12 mouse cellular contexts compared by ENCODE assay signal in the genomic region with DNA sequence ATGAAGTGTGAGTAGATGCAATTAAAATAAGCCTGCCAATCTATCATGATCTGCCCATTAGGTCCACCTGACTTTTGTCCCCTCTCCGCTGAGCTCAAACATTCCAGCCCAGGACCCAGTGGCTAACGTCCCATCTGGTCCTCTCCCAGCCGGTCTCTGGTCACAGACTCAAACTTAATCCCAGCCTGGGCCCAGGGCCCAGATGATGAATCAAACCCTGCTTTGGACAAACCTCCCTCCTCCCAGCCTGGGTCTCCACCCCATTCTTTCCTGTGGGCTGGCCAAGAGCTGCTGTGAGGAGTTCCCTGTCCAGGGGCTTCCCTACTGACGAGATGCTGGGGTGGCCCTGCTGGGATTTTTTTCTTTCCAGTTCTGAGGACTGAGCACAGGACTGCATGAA. TPM values are rescaled to one million over a fixed set of nuclear protein-coding genes. Genes with fewer than 3 reads are reported as not detected.
A peak's percentile ranks its signal among the peaks of the same experiment; 100 is the strongest.
DNase-seq lines count a peak whose midpoint lies in the region; ATAC-seq and TF ChIP-seq lines count a peak whose summit lies in the region.
"Had no signal": no experiment of that assay in that cellular context is flagged by ENCODE, and none has a peak within 500 bp of the region (broad histone marks: within the 10 kb centered on the region; RNA-seq: fewer than 3 reads in every experiment).

No protein-coding gene starts in this region.

- no peaks in the 10 kb centered on the region for H3K27me3 ChIP-seq in heart, adult 2 months (ENCODE audit: control insufficient read depth, insufficient read depth, low read length)
- H3K27me3 ChIP-seq in heart, embryonic 12.5 days (replicated peaks), result peaks cover 13% of the 10 kb centered on the region
- peaks cover 44% of the 10 kb centered on the region for H3K27me3 ChIP-seq in E14TG2a.4 (ENCODE audit: insufficient read depth, low read length)
- H3K27me3 ChIP-seq: heart, embryonic 13.5 days had no signal

- TF ChIP-seq EP300 in heart, adult 2 months (IDR thresholded peaks at IDR 0.05; ENCODE audit: insufficient read depth, low read depth, low read length), result no peak

- H3K27ac ChIP-seq in heart, adult 2 months, result no peak overlapping the region
- H3K27ac ChIP-seq in heart, embryonic 12.5 days (ENCODE audit: poor library complexity, severe bottlenecking), result no peak overlapping the region
- H3K27ac ChIP-seq: heart, embryonic 13.5 days; liver, embryonic 15.5 days had no signal

- ATAC-seq in heart, embryonic 12.5 days (ENCODE audit: insufficient number of reproducible peaks, low FRiP score), result no peak

- H3K36me3 ChIP-seq in heart, adult 2 months (ENCODE audit: control insufficient read depth, insufficient read depth, low read length), result no peaks in the 10 kb centered on the region
- no peaks in the 10 kb centered on the region for H3K36me3 ChIP-seq in heart, embryonic 12.5 days
- H3K36me3 ChIP-seq in E14TG2a.4 (ENCODE audit: insufficient read depth, low read length), result no peaks in the 10 kb centered on the region
- H3K36me3 ChIP-seq: heart, embryonic 13.5 days; liver, embryonic 15.5 days had no signal

- H3K9me3 ChIP-seq in heart, embryonic 12.5 days (replicated peaks), result no peaks in the 10 kb centered on the region
- H3K9me3 ChIP-seq in E14TG2a.4 (ENCODE audit: low read length), result no peaks in the 10 kb centered on the region
- H3K9me3 ChIP-seq: heart, embryonic 13.5 days; liver, embryonic 15.5 days had no signal

- TF ChIP-seq POLR2A in heart, adult 2 months (IDR thresholded peaks at IDR 0.05; ENCODE audit: insufficient read depth, low read depth, low read length), result no peak

- peaks cover 5% of the 10 kb centered on the region for H3K4me1 ChIP-seq in heart, adult 2 months (ENCODE audit: control insufficient read depth, insufficient read depth, low read length)
- H3K4me1 ChIP-seq in heart, embryonic 12.5 days (replicated peaks), result peaks cover 19% of the 10 kb centered on the region
- H3K4me1 ChIP-seq in E14TG2a.4 (replicated peaks; ENCODE audit: low read depth, low read length), result peaks cover 27% of the 10 kb centered on the region

- H3K79me2 ChIP-seq in heart, adult 2 months (replicated peaks; ENCODE audit: control insufficient read depth, insufficient read depth, low read length), result no peaks in the 10 kb centered on the region

- H3K9ac ChIP-seq in heart, adult 2 months (ENCODE audit: low read depth, low read length), result no peak overlapping the region
- no peak overlapping the region for H3K9ac ChIP-seq in heart, embryonic 12.5 days
- H3K9ac ChIP-seq: heart, embryonic 13.5 days; liver, embryonic 15.5 days had no signal

- peak; percentile 70 to 81 for DNase-seq in heart, adult 2 months
- peak; percentile 71 to 72 for DNase-seq in adrenal gland, postnatal 36 days
- peak; percentile 72 for DNase-seq in heart, postnatal 4 days
- DNase-seq in embryo, embryonic 11 days, result no peak
- DNase-seq in yolk sac, embryonic 10.5 days (ENCODE audit: low spot score), result no peak
- no peak for DNase-seq in frontal cortex, postnatal 10 days (ENCODE audit: low spot score in 2 of 2)

- no peak overlapping the region for H3K4me3 ChIP-seq in heart, adult 2 months
- no peak overlapping the region for H3K4me3 ChIP-seq in heart, embryonic 12.5 days
- peak overlapping the region; percentile 32; the same call in 1 of the 2 replicates for H3K4me3 ChIP-seq in E14TG2a.4 (replicated peaks; ENCODE audit: low read length)
- H3K4me3 ChIP-seq: heart, embryonic 13.5 days; liver, embryonic 15.5 days had no signal

- H3K4me2 ChIP-seq in heart, embryonic 12.5 days, result no peak overlapping the region
- H3K4me2 ChIP-seq: heart, embryonic 13.5 days; liver, embryonic 15.5 days had no signal

- WGBS in heart, adult 2 months, result 45% methylated on average over 4 of the region's 4 CpGs
- 57% methylated on average over 4 of the region's 4 CpGs for WGBS in heart, embryonic 12.5 days

- intact Hi-C loops in heart, adult 2 months (cut with DNase I), result no loop called here

- TF ChIP-seq CTCF in heart, adult 2 months (IDR thresholded peaks at IDR 0.05), result no peak
- no peak for TF ChIP-seq CTCF in E14TG2a.4 (conservative IDR thresholded peaks at IDR 0.05; ENCODE audit: low read length)

RNA-seq across cellular contexts. Expression of gene Sec14l5, which starts 7.2 kb away (rescaled TPM):
- under 1 TPM; 0.73 to 0.78 TPM for total RNA-seq in heart, adult 2 months (2021)
- 2.1 and 4.3 TPM in 2 replicates for polyA plus RNA-seq in heart, adult 2 months (2012; rRNA removed)
- not detected in 2 replicates for polyA plus RNA-seq in heart, embryonic 12.5 days (2016; fragmentation: Nextera tagmentation; extraction: Ambion mirVana)
- under 1 TPM in 1 of 2 experiments, not detected in 1; 0.13 TPM for total RNA-seq in adrenal gland, postnatal 36 days (2021)
- under 1 TPM; 0.10 to 0.16 TPM for total RNA-seq in heart, postnatal 4 days (2021)
- total RNA-seq: common myeloid progenitor, adult 5-6 weeks; MEL had no signal
- polyA plus RNA-seq: liver, embryonic 15.5 days had no signal

RNA-seq across cellular contexts. Expression of gene Ppl, which starts 7.5 kb away (rescaled TPM):
- total RNA-seq in heart, adult 2 months (2021), result 1 to 10 TPM; 4.5 to 9.4 TPM
- 2.0 and 2.5 TPM in 2 replicates for polyA plus RNA-seq in heart, adult 2 months (2012; rRNA removed)
- 1.5 and 2.1 TPM in 2 replicates for polyA plus RNA-seq in heart, embryonic 12.5 days (2016; fragmentation: Nextera tagmentation; extraction: Ambion mirVana)
- total RNA-seq in adrenal gland, postnatal 36 days (2021), result 1 to 10 TPM; 2.0 to 4.7 TPM
- 1 to 10 TPM; 2.4 to 2.5 TPM for total RNA-seq in heart, postnatal 4 days (2021)
- total RNA-seq: common myeloid progenitor, adult 5-6 weeks; MEL had no signal

Comparison
In these comparisons a context has a peak if more than half of its experiments do, and no peak if none do; other contexts are left out.
1. DNase-seq: peak in heart, adult 2 months (2 of 2), adrenal gland, postnatal 36 days (2 of 2) and heart, postnatal 4 days (single experiment); none in embryo, embryonic 11 days (single experiment), yolk sac, embryonic 10.5 days (single experiment) and frontal cortex, postnatal 10 days (0 of 2).